Mouse (Mus musculus): ENCODE results near the gene Aldh5a1. TPM values are rescaled to one million over a fixed set of nuclear protein-coding genes. Genes with fewer than 3 reads are reported as not detected.

The Aldh5a1 gene
- polyA plus RNA-seq, 1 experiment from 2014 or later = 5.3 TPM

GRCm38 (mm10) chr13:24921281-24921680, 16.2 kb downstream of the Aldh5a1 start:
- no peaks in the 10 kb centered on the region for H3K4me1 ChIP-seq (ENCODE audit: control insufficient read depth, insufficient read depth, low read length)
- no peaks in the 10 kb centered on the region for H3K27me3 ChIP-seq (ENCODE audit: control insufficient read depth, insufficient read depth, low read length)
- DNase-seq (ENCODE audit: low spot score) (no peak), ATAC-seq (ENCODE audit: insufficient number of reproducible peaks, low FRiP score, low TSS enrichment, low read depth) (no peak)
- no peak overlapping the region for H3K27ac ChIP-seq (replicated peaks; ENCODE audit: low read depth, low read length)
- WGBS = 76% methylated on average over 6 of the region's 6 CpGs
- H3K4me3 ChIP-seq (ENCODE audit: low read depth, low read length) = no peak overlapping the region
- H3K9me3 ChIP-seq (ENCODE audit: control insufficient read depth, low read length) = no peaks in the 10 kb centered on the region
- H3K4me2 ChIP-seq (ENCODE audit: low read depth, severe bottlenecking) = no peak overlapping the region
- H3K36me3 ChIP-seq (ENCODE audit: control insufficient read depth, insufficient read depth, low read length) = no peaks in the 10 kb centered on the region
- no peak overlapping the region for H3K9ac ChIP-seq (ENCODE audit: low read length)

DNA sequence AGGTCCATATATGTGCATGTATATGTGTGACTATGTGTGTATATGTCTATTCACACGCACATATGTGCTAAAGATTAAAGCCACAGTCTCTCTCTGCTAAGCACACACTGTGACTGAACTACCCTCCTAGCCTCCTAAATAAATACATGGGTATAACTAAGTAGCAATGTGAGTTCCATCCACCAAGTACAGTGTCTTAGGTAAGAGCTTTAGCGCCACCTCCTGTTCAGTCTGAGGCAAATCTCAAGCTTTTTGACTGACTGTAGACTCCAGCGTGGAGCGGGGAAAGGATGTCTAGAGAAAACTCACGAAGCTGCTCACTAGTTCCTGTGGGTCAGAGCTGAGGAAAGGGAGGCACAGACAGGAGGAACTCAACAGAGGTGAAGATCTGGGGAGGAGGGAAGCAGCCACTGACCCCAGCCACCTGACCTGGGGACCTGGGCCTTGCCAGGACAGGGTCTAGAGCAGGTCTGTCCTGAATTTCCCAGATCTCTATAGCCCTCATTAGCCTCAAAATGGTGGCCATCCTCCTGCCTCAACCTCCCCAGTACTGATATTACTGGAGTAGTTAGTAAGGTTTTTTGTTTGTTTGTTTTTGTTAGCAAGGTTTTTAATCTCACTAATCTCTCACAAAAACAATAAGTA, 17.0 kb downstream of the Aldh5a1 start:
- Histone ChIP-seq H3K4me3 (ENCODE audit: low read depth, low read length) (no peak overlapping the region), H3K36me3 (ENCODE audit: control insufficient read depth, insufficient read depth, low read length) (no peaks in the 10 kb centered on the region), H3K9ac (ENCODE audit: low read length) (no peak overlapping the region), H3K9me3 (ENCODE audit: control insufficient read depth, low read length) (no peaks in the 10 kb centered on the region), H3K4me1 (ENCODE audit: control insufficient read depth, insufficient read depth, low read length) (no peaks in the 10 kb centered on the region), H3K4me2 (ENCODE audit: low read depth, severe bottlenecking) (no peak overlapping the region), H3K27ac (replicated peaks; ENCODE audit: low read depth, low read length) (no peak overlapping the region), H3K27me3 (ENCODE audit: control insufficient read depth, insufficient read depth, low read length) (no peaks in the 10 kb centered on the region)
- DNase-seq (ENCODE audit: low spot score) = peak; percentile 60
- 33% methylated on average over 5 of the region's 5 CpGs for WGBS
- ATAC-seq (ENCODE audit: insufficient number of reproducible peaks, low FRiP score, low TSS enrichment, low read depth) = peak; percentile 17; the same call in 1 of the 2 replicates

- WGBS = 69% methylated on average over 13 of the region's 13 CpGs
- Histone ChIP-seq H3K4me1 (ENCODE audit: control insufficient read depth, insufficient read depth, low read length) (no peaks in the 10 kb centered on the region), H3K36me3 (ENCODE audit: control insufficient read depth, insufficient read depth, low read length) (no peaks in the 10 kb centered on the region), H3K27ac (replicated peaks; ENCODE audit: low read depth, low read length) (no peak overlapping the region), H3K27me3 (ENCODE audit: control insufficient read depth, insufficient read depth, low read length) (no peaks in the 10 kb centered on the region), H3K9me3 (ENCODE audit: control insufficient read depth, low read length) (no peaks in the 10 kb centered on the region), H3K9ac (ENCODE audit: low read length) (no peak overlapping the region), H3K4me2 (ENCODE audit: low read depth, severe bottlenecking) (no peak overlapping the region), H3K4me3 (ENCODE audit: low read depth, low read length) (no peak overlapping the region)
- no peak for DNase-seq (ENCODE audit: low spot score)
- no peak for ATAC-seq (ENCODE audit: insufficient number of reproducible peaks, low FRiP score, low TSS enrichment, low read depth)
Observed at GRCm38 (mm10) chr13:24915831-24916230, 21.6 kb downstream of the Aldh5a1 start.

- H3K27me3 ChIP-seq (ENCODE audit: control insufficient read depth, insufficient read depth, low read length) = no peaks in the 10 kb centered on the region
- H3K4me1 ChIP-seq (ENCODE audit: control insufficient read depth, insufficient read depth, low read length) = no peaks in the 10 kb centered on the region
- DNase-seq (ENCODE audit: low spot score) (no peak), ATAC-seq (ENCODE audit: insufficient number of reproducible peaks, low FRiP score, low TSS enrichment, low read depth) (no peak)
- no peak overlapping the region for H3K4me3 ChIP-seq (ENCODE audit: low read depth, low read length)
- H3K9me3 ChIP-seq (ENCODE audit: control insufficient read depth, low read length) = no peaks in the 10 kb centered on the region
- WGBS = 91% methylated on average over 4 of the region's 4 CpGs
- H3K27ac ChIP-seq (replicated peaks; ENCODE audit: low read depth, low read length) = no peak overlapping the region
- H3K9ac ChIP-seq (ENCODE audit: low read length) = no peak overlapping the region
- H3K36me3 ChIP-seq (ENCODE audit: control insufficient read depth, insufficient read depth, low read length) = no peaks in the 10 kb centered on the region
- H3K4me2 ChIP-seq (ENCODE audit: low read depth, severe bottlenecking) = no peak overlapping the region
Observed at GRCm38 (mm10) chr13:24914915-24915314, 22.5 kb downstream of the Aldh5a1 start.

DNA sequence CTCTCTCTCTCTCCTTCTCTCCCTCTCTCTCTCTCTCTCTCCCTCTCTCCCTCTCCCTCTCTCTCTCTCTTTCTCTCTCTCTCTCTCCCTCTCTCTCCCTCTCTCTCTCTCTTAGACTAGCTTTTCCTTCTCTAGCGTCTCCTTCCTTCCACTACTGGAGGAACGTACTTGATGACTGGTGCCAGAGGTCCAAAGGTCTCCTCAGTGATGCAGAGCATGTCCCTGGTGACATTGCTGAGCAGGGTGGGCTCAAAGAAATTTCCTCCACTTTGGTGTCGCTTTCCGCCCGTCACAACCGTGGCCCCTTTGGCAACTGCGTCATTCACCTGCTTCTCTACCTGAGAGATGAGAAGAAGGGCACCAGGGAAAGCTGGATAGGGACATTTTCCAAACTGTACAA, 23.9 kb downstream of the Aldh5a1 start:
- WGBS = 94% methylated on average over 7 of the region's 7 CpGs
- no peak overlapping the region for H3K9ac ChIP-seq (ENCODE audit: low read length)
- ATAC-seq (ENCODE audit: insufficient number of reproducible peaks, low FRiP score, low TSS enrichment, low read depth) (no peak), DNase-seq (ENCODE audit: low spot score) (no peak)
- no peaks in the 10 kb centered on the region for H3K9me3 ChIP-seq (ENCODE audit: control insufficient read depth, low read length)
- no peak overlapping the region for H3K4me3 ChIP-seq (ENCODE audit: low read depth, low read length)
- H3K27me3 ChIP-seq (ENCODE audit: control insufficient read depth, insufficient read depth, low read length) = no peaks in the 10 kb centered on the region
- no peaks in the 10 kb centered on the region for H3K36me3 ChIP-seq (ENCODE audit: control insufficient read depth, insufficient read depth, low read length)
- H3K4me1 ChIP-seq (ENCODE audit: control insufficient read depth, insufficient read depth, low read length) = no peaks in the 10 kb centered on the region
- H3K4me2 ChIP-seq (ENCODE audit: low read depth, severe bottlenecking) = no peak overlapping the region
- no peak overlapping the region for H3K27ac ChIP-seq (replicated peaks; ENCODE audit: low read depth, low read length)

DNA sequence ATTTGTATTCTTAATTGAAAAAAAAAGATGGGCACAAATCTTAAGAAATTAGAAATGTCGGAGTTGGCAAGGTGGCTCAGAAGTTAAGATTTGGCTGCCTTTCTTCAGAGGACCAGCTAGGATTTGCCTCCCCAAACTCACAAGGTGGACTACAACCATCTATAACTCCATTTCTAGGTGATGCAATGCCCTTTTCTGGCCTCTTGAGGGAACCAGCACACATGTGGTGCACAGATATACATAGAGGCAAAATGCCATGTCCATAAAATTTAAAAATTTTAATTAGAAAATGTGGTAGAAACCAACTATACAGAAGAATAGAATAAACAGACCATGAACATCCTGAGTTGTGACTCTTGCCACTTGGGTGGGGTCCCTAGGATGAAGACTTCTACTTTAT, 28.3 kb downstream of the Aldh5a1 start:
- DNase-seq (ENCODE audit: low spot score) (no peak), ATAC-seq (ENCODE audit: insufficient number of reproducible peaks, low FRiP score, low TSS enrichment, low read depth) (no peak)
- no peak overlapping the region for H3K27ac ChIP-seq (replicated peaks; ENCODE audit: low read depth, low read length)
- H3K36me3 ChIP-seq (ENCODE audit: control insufficient read depth, insufficient read depth, low read length) = no peaks in the 10 kb centered on the region
- H3K4me1 ChIP-seq (ENCODE audit: control insufficient read depth, insufficient read depth, low read length) = no peaks in the 10 kb centered on the region
- 95% methylated on average over 1 of the region's 1 CpGs for WGBS
- no peaks in the 10 kb centered on the region for H3K27me3 ChIP-seq (ENCODE audit: control insufficient read depth, insufficient read depth, low read length)
- no peak overlapping the region for H3K9ac ChIP-seq (ENCODE audit: low read length)
- no peak overlapping the region for H3K4me2 ChIP-seq (ENCODE audit: low read depth, severe bottlenecking)
- H3K4me3 ChIP-seq (ENCODE audit: low read depth, low read length) = no peak overlapping the region
- no peaks in the 10 kb centered on the region for H3K9me3 ChIP-seq (ENCODE audit: control insufficient read depth, low read length)

GRCm38 (mm10) chr13:24906831-24907570, 30.5 kb downstream of the Aldh5a1 start:
- H3K9ac ChIP-seq (ENCODE audit: low read length) = no peak overlapping the region
- no peak overlapping the region for H3K27ac ChIP-seq (replicated peaks; ENCODE audit: low read depth, low read length)
- DNase-seq (ENCODE audit: low spot score) (no peak), ATAC-seq (ENCODE audit: insufficient number of reproducible peaks, low FRiP score, low TSS enrichment, low read depth) (no peak)
- 86% methylated on average over 11 of the region's 11 CpGs for WGBS
- no peaks in the 10 kb centered on the region for H3K27me3 ChIP-seq (ENCODE audit: control insufficient read depth, insufficient read depth, low read length)
- H3K4me1 ChIP-seq (ENCODE audit: control insufficient read depth, insufficient read depth, low read length) = no peaks in the 10 kb centered on the region
- H3K36me3 ChIP-seq (ENCODE audit: control insufficient read depth, insufficient read depth, low read length) = no peaks in the 10 kb centered on the region
- H3K9me3 ChIP-seq (ENCODE audit: control insufficient read depth, low read length) = no peaks in the 10 kb centered on the region
- no peak overlapping the region for H3K4me2 ChIP-seq (ENCODE audit: low read depth, severe bottlenecking)
- H3K4me3 ChIP-seq (ENCODE audit: low read depth, low read length) = no peak overlapping the region

GRCm38 (mm10) chr13:24905422-24905821, 32.0 kb downstream of the Aldh5a1 start:
- Histone ChIP-seq H3K4me2 (ENCODE audit: low read depth, severe bottlenecking) (no peak overlapping the region), H3K27me3 (ENCODE audit: control insufficient read depth, insufficient read depth, low read length) (no peaks in the 10 kb centered on the region), H3K4me3 (ENCODE audit: low read depth, low read length) (no peak overlapping the region), H3K9me3 (ENCODE audit: control insufficient read depth, low read length) (no peaks in the 10 kb centered on the region), H3K27ac (replicated peaks; ENCODE audit: low read depth, low read length) (no peak overlapping the region), H3K36me3 (ENCODE audit: control insufficient read depth, insufficient read depth, low read length) (no peaks in the 10 kb centered on the region), H3K9ac (ENCODE audit: low read length) (no peak overlapping the region), H3K4me1 (ENCODE audit: control insufficient read depth, insufficient read depth, low read length) (no peaks in the 10 kb centered on the region)
- ATAC-seq (ENCODE audit: insufficient number of reproducible peaks, low FRiP score, low TSS enrichment, low read depth) = no peak
- DNase-seq (ENCODE audit: low spot score) = no peak
- WGBS = 92% methylated on average over 12 of the region's 12 CpGs
